Mouse (Mus musculus) monocyte, adult 2 months (primary cell): ENCODE data around the gene Elobl.

ENCODE experiments used
- DNase-seq, 2 experiments: peaks; one replicate each; pipeline ENCODE4 v3.0.0; 2022; ENCODE audit warnings: low spot score in 2 of 2, low read depth in 1 of 2

Gene Elobl

DNA sequence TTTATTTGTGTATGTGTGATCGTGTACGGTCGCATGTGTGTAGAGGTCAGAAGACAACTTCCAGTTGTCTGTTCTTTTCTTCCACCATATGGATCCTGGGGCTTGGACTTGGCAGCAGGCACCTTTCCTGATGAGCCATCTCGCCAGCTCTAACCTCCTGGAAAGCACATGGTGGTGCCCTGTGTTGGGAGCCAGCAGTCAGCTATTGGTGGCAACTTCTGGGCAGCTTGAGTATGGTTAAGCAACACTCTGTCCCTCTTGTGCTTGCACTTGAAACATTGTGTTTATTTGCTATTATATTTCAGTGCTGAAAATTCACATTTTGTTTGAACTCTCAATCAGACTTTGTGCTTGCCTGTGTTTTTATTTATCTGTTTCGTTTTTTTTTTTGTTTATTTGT is 22.2 kb upstream of the Elobl start:
- no peak for DNase-seq

DNA sequence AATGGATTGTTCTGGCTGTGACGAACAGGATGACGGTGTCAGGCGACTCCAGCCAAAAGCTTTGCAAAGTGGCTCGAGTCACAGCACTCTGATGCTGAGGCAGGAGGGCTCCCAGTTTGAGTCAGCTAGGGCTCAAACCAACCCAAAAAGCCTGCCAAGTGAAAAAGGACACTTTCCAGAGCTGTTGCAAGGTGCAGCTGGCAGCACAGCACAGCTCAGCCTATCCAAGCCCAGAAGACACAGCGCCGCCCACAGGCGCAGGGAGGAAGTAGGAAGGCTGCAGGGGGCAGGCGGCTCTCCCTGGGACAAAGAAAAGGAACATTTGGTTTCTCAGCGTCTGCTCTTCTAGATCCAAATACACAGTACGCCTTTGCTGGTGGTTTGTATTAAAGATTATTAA is 19.9 kb upstream of the Elobl start:
- no peak for DNase-seq

DNA sequence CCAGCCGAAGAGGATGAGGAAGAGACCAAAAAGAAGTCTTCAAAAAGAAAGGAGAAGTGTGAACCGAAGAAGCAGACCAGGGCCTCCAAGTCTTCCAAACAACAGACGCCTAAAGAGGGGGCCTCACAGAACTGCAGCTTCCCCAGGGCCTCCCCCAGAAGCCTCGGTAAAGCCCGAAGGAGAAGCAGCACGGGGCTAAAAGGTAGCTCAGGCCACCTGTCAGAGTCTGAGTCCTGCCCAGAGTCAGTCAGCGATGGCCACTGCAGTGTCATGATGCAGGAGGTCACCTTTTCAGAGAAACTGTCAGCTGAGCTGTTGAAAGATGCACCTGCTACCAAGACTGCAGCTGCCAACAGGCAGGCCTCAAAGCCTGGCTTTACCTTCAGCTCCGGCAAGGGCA is 14.6 kb upstream of the Elobl start:
- DNase-seq = no peak

DNA sequence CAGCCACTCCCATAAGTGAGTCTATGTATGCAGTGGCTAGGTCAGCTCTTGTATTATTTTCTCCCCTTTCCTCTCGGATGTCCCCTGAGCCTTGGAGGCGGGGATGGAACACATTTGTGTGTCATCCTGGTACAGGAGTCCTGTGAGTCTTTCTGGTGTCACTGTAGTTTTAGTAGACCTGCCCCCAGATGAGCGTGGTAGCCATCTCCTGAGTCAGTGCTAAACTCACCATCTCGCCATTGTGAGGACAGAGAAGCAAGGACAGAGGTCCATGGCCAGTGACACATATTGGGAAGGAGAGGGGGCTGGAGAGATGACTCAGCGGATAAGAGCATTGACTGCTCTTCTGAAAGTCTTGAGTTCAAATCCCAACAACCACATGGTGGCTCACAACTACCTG is 10.5 kb upstream of the Elobl start:
- DNase-seq = no peak

DNA sequence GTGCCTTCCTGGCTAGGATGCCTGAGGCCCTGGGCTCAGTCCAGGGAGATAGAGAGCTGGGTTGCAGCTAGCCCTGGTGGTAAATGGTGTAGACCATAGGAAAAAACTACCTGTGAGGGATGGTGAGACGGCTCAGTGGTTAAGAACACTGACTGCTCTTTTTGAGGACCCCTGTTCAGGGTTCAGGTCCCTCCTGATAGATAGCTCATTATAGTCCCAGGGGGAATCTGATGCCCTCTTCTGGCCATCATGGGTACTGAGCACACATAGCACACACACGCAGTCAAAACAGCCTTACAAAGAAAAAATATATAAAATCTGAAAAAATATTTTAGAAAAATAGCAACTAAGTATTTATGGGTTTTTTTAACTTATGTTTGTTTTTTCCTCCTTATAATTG is 9.6 kb upstream of the Elobl start:
- DNase-seq = no peak

DNA sequence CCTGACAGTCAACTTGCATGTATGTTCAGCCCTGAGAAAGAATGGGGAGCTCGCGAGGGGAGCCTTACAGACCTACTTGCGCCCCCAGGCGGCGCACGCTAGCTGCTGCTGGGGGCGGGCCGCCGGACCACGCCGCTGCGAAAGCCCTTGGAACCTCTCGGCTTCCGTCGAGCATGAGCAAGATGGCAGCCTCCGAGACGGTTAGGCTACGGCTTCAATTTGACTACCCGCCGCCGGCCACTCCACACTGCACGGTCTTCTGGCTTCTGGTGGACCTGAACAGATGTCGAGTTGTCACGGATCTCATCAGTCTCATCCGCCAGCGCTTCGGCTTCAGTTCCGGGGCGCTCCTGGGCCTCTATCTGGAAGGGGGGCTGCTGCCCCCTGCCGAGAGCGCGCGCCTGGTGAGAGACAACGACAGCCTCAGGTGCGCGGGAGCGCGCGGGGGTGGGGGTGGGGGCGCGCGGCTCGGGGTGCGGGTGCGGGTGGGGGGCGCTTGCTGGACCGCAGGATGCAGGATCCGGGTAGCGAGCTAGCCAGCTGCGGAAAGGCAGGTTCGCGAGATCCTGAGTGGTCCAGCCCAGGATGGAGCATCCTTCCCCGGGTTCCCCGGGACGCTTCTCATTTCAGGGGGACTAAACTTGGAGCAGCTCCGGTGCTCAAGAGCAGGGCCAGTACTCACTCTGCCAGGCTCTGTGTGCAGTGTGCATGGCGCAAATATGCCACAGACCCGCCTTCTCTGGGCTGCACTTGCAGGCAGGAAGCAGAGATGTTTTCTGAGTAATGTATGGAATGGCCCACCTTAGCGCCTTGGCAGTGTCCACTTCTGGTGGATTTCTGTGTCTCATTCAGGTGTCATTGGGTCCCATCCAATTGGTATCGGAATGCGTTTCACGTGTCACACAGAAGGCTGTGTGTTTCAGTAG is 7.3 kb upstream of the Elobl start:
- DNase-seq = peak; percentile 55 to 88

DNA sequence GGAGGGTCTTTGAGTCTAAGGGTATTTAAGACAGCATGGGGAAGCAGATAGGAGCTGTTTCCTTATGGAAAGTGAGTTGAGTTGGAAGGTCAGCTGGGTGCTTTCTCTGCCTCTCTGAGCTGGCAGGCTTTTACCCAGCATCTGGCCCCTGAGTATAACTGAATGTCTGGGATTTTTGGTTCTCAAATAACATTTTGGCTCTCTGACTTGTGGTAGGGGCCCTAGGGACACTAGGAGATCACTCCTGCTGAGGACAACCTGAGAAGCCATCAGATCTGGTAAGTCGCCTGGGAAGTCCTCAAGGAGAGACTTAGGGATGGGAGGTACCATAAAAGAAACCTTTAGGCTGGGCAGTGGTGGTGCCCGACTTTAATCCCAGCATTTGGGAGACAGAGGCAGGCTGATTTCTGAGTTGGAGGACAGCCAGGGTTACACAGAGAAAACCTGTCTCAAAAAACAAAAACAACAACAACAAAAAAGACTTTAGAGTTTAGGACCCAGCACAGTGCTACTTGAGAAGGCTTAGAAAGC is 3.5 kb upstream of the Elobl start, which contains the start of gene Coil:
TSS of gene Coil (plus strand) at position 51 of the 531 bp plus-strand sequence.
- peak in 1 of 2 experiments; percentile 21 for DNase-seq

DNA sequence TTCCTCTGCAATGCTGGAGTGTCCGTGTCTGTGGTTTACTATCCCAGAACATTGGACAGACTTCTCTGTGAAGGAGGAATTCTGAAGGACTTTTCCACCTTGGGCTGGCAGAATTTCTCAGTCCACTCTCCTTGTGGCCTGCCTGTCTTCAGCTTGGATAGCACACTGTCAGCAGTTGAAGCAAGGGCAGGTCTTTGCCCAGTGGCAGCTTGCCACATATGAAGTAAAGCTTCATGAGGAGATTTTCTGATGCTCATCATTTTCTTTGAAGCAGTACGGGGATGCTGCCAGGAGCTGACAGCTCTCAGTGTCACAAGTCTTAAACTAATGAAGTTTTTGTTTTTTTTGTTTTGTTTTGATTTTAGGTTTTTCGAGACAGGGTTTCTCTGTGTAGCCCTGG is 7.9 kb downstream of the Elobl start:
- no peak for DNase-seq

DNA sequence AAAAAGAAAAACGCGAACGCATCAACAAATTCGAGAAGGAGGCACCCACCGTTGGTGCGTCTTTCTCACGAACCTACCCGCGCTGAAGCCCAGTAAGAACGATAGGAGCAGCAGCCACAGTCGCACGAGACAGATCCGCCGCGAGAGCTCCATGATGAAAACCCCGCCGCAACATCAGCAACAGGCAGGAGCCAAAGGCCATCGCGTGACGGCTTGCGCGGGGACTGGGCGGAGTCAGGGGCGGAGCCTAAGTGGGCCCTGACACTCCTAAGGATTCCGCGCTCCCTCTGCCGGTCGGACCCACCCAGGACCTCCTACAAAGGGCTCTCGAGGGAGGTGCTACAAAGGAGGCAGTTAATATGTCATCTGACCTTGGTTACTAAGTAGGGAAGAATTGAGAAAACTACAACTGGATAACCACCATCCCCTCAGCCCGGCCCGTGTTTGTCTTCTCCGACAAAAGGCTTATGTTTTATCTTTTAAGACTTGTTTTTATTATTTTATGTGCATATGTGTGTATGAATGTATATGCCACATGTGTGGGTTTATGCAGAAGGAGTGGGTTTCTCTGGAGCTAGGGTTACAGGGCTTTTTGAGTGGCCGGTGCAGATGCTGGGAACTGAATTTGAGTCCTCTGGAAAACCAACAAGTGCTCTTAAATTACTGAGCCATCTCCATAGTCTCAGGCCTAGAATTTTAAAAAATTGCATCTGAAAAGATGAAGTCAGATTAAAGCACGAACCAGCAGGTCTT is 11.3 kb downstream of the Elobl start, which contains the start of gene Scpep1:
TSS of gene Scpep1 (minus strand) at position 249 of the 753 bp plus-strand sequence.
- DNase-seq = peak; percentile 96 to 98

DNA sequence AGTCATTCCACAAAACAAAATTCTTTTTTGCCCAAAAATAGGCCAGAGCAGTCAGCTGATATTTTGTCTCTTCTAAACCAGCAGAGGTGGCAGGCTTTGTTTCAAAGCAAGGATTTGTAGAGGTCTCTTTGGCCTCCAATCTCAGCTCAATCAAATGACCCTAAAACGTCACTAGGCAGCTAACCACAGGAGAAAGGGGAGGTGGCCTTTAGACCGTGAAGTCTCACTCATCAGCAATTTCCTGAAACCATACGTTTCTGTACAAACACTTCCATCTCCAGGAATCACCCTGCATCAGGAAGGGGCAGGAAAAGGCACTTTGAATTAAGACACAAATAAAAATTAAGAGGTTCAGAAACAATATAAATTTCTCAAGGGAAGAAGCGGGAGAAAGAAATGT is 11.9 kb downstream of the Elobl start:
- DNase-seq = peak in 1 of 2 experiments; percentile 52

DNA sequence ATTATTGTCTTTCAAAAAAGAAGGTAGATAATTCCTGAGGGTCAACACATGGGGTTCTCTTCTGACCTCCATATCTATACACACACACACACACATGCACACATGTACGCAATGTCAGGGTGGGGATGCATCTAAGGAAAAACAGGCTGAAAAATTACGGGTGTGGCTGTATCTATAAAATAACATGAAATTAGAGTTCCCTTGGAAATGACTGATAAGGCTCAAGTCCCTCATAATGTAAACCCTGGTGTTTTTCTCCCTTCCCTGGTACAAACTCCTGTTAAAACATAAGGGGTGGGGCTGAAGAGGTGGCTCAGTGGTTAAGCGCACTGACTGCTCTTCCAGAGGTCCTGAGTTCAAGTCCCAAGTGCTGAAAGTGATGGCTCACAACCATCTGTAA is 13.1 kb downstream of the Elobl start:
- no peak for DNase-seq

DNA sequence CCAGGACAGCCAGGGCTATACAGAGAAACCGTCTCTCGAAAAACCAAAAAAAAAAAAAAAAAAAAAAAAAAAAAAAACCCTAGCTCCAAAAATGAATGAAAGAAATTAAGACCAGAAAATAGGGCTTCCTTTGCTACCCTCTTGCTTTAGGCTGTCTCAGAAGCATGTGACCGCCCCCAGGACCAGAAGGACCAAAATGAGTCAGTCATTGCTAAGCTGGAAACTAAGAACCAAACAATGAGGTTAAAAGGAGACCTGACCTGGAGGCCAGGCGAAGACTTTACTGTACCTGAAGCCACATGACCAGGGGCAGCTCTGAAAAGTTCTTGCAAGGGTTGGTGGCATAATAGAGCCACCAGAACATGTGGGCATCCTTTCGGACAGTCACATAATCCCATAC is 14.6 kb downstream of the Elobl start:
- DNase-seq = no peak

DNA sequence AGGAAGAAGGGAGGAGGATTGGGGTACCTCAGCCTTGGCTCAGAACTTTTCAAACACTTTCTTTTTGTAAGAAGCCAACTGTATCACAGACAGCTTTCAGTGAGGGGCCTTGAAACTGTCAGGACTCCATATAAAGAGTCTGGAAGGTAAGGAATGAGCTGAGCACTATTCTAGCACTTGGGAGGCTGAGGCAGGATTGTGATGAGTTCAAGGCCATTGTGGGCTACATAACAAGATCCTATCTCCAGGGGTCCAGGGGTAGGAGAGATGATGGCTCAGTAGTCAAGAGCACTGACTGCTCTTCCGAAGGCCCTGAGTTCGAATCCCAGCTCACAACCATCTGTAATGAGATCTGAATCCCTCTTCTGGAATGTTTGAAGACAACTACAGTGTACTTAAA is 15.2 kb downstream of the Elobl start:
- DNase-seq = no peak

DNA sequence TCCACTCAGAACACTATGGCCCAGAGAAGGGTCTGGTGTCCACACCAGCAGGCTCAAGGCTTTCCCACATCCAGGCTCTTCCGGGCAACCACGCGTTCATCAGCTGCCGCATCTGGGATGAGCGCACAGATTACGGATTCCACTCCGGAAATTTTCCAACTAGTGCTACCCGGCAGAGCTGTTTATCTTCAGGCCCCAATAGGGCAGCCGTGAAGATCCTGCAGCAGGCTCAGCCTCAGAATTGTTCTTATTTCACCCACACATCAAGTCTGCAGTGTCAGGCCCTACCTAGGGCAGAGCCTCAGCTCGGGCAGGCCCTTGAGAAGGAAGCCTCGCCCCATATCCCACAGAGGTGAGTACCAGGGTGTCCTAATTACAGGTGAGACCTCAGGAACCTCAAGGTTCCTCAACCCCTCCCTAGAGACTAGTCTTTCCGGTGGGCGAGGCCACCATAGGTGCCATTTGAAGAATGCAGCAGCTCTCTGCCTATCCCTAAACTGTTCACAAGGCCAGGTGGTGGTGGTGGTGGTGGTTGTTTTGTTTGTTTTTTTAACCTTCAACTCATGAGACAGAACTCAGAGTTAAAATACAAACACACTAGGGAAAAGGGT is 16.0 kb downstream of the Elobl start:
- DNase-seq = no peak

DNA sequence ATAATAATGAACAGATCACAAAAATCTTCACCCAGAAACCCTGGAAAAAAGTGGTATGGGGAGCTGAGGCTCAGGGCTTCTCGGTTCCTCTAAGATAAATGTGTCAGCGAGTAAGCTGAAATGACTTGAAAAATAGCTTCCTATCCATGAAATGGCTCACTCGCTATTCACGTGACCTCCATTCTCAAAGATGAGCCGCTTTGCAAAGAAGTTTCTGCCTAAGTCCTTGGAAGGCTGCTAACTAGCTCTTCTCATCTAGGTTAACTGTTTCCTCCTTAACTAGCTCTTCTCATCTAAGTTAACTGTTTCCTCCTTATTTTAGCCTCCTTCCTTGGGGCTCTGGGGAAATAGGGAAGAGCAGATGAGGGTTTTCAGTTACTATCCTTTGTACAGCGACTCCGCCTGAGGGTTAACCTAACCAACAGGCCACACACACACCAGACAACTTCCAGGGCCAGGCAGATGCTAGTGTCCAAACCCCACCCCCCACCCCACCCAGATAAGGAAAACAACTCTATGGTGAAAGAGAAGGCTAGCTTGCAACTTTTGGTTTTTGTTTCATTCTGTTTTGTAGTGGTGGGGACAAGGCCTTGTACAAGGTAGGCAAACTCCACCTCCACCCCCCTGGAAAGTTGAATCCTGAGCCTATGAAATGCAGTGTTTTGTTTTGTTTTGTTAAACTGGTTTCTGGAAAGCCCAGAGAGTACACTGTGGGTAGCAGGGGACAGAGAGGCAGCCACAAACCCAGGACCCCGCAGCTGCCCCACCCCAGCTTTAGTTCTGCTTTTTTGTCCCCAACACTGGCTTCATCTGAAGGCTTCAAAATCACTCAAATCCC is 16.7 kb downstream of the Elobl start:
- DNase-seq = peak; percentile 14 to 19

DNA sequence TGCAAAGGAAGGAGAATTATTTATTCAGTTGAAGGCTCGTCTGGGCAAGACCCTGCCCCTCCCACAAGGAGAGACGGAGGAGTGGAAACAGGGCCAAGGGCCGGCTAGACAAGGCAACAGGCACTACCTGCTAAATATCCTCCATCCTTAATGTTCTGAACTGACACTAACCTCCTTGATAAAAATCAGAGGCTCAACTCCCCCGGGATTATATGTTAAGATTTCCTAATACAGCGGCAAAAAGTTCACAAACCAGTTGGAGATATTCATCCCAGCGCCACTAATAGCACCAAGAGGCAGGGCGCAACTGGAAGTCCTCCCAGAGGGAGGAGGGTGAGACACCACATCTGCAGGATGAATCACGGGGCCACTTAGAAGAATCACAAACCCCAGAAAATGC is 17.8 kb downstream of the Elobl start:
- DNase-seq = no peak

DNA sequence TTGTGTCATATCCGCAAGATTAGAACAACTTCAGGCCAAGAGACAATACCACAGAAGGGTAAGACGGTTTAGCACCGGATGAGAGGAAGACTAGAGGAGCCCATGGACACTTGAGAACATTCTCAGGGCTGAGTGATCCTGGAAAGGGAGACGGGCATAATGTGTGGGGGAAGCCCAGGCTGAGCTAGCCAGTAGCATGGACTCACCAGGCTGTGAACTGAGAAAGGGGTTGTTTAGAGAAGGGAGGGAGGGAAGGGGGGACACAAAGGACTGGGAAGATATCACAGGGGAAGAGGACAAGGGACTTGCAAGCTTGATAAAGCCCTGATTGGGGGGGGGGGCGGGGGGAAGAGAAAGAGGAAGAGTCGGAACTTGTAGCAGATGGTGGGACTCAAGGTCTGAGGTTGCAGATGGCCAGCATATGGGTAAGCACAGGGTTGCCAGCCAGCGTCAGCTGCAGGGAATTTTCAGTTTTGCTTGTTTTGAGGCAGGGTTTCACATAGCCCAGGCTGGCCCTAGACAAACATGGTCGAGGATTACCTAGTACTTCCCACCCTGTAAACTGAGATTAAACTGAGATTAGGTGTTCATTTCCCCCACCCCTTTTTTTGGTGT is 20.7 kb downstream of the Elobl start:
- DNase-seq = no peak

DNA sequence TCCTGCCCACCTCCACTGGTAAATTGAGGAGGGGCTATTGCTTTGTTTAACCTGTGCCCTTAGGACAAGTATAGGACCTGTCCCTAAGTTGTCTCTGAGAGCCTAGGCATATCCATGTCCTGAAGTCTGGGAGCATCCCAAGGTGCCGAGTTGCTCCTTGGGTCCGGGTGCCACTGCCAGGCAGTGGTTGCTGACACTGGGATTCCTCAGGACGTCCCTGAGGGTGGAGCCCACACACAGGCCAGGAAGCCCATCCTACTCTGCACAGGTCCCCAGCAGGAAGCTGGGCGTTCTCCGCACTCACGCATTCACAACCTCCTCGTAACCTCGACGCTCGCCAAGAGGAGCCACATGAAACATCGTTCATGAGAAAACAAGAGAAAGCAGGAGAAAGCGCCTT is 25.2 kb downstream of the Elobl start:
- no peak for DNase-seq

DNA sequence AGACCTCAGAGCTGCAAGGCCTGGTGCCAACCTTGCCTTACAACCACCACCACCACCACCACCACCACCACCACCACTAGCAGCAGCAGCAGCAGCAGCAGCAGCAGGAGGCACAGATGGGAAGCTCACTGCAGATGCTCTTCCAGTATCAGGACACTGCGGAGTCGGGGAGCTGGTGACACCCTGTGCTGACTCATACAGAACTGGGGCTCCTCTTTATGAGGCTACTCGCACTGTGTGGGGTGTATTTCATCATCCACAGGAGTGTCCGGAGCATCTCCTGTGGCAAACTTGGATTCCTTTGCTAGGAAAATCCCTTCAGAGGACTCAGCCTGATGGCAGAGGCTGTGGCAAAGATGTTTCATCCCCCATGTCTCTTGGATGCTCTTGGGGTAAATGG is 27.1 kb downstream of the Elobl start:
- DNase-seq = no peak

DNA sequence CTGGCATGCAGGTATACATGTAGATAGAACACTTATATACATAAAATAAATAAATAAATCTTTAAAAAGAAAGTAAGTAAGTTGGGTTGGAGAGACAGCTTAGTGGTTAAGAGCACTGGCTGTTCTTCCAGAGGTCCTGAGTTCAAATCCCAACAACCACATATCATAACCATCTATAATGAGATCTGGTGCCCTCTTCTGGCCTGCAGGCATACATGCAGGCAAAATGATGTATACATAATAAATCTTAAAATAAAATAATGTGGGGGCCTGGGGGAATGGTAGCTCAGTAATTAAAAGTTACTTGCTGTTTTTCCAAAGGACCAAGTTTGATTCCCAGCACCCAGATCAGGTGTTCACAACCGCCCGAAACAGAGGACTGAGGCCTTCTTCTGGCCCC is 28.0 kb downstream of the Elobl start:
- no peak for DNase-seq
